Mouse (Mus musculus): ENCODE results near the gene Cby1. TPM values are rescaled to one million over a fixed set of nuclear protein-coding genes. Genes with fewer than 3 reads are reported as not detected.

The Cby1 gene
- 2.9 TPM for polyA plus RNA-seq (2017; shearing (Covaris generic))

DNA sequence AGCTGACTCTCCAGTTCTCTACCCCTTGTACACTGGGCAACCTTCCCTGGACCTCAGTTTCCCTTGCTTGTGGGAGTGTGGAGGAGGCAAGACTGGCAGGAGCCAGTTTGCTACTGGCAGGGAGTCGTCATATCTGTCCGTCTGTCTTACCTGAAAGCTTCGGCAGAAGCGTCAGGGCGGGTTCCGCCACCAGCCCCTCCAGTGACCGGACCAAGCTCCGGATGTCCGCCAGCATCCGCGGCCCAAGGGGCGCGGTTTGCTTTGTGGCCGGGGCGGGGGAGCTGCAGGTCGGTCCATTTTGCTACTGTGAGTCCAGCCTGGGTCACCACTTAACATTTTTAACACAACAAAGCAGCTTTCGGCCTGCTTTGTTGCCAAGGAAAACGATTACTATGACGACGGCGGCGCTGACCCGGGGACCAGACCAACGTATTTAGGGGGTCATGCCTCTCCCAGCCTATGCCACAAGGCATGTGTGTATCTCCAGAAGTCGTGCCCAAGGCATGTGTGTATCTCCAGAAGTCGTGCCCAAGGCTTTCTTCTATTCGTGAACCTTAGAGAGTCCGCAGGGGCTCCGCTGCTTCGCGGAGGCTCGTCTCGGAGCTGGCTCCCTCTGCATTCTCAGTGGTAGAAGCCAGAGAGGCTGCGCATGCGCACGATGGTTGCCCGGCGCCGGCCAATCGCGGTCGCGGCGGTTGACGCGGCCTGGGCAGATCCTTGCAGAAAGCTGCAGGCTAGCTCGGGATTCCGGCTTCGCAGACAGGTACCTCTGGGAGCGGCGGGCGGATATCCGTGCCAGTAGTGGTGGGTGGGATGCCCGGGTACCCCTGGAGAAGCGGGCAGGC lies at the start of gene Cby1, which contains the start of gene Fam227a:
TSS of gene Cby1 (plus strand) at position 669 of the 845 bp plus-strand sequence.
TSS of gene Fam227a (minus strand) at position 426 of the 845 bp plus-strand sequence.

DNA sequence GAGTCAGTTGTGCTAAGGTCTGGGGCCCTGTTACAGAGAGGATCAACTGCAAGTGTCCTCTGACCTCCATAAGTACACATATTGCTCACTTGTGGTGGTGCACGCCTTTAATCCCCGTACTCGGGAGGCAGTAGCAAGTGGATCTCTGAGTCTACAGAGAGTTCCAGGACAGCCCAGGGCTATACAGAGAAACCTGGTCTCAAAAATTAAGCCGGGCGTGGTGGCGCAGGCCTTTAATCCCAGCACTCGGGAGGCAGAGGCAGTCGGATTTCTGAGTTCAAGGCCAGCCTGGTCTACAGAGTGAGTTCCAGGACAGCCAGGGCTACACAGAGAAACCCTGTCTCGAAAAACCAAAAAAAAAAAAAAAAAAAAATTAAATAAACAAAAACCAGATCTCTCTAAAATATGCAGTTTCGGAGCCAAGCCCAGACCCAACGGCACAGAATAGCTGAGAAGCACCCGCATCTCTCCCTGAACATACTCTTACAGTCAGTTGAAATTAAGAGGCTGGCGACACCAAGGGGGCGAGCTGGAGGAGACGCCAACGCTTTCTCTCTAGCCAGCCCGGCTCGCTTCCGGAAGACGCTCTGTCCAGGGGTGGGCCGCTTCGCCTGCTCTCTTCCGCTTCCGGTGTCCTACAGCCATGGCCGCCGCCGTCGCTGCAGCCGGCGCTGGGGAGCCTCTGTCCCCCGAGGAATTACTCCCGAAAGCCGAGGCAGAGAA lies 11.4 kb downstream of the Cby1 start, which contains the start of gene Tomm22:
TSS of gene Tomm22 (plus strand) at position 613 of the 723 bp plus-strand sequence.

DNA sequence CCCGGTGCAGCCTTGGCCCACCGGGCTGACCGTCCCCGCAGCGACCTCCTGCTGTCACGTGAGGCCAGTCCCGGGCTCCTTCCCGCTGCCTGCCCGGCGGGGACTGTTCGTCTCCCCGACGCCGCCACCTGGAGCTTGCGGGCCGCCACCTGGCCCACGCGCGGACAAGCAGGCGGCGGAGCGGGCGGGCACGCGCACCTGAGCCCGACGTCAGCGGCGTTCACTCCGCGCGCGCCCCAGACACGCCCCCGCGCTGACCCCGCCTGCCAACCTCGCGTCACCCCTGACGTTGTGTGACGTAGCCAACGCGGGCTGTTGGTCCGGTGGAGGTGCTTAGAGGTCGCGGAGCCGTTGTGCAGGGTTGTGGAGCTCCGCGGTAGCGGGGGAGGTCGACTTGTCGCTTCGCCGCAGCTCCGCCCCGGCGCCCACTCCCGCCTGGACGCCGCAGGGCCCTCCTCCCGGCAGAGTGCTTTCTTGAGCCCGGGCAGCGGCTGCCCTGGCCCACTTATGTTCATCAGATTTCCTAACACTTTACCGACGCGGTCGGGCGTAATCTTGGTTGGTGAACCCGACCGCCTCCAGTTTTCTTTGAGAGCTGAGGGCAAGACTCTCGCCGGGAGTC lies 28.8 kb downstream of the Cby1 start, which contains the start of gene Josd1:
TSS of gene Josd1 (minus strand) at position 274 of the 622 bp plus-strand sequence.

DNA sequence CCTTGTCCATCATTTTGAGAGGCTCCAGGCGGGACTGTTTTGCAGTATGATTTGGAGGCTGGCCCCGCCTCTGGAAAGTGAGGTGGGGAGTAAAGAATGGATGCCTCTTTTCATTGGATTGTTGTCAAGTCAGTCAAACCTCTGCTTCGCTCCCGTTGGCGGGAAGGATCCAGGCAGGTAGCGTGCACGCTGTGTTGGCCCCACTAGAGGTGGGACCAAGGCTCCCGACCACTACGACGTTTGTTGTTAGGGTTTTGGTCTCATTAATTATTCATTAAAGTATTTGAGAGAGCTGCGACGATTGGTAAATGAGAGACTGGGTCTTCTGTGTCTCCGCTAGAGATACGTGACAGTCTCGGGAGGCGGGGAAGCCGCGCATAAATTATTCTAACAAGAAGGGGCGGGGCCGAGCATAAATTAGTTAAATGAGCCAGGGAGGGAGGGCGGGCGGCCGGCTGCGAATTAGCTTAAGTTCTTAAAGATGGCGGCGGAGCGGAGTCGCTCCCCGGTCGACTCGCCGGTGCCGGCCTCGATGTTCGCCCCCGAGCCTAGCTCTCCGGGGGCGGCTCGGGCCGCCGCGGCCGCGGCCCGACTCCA lies 31.5 kb downstream of the Cby1 start, which contains the start of gene Gtpbp1:
TSS of gene Gtpbp1 (plus strand) at position 420 of the 597 bp plus-strand sequence.

Other genes with a start within 250 kb of the Cby1 start
- 102 TPM for gene Csnk1e, start 203.6 kb upstream of the Cby1 start, polyA plus RNA-seq (2017; shearing (Covaris generic))
- 0.46 TPM for gene Kcnj4, start 154.0 kb upstream of the Cby1 start, polyA plus RNA-seq (2017; shearing (Covaris generic))
- gene Kdelr3, start 142.8 kb upstream of the Cby1 start, polyA plus RNA-seq (2017; shearing (Covaris generic)) = not detected
- gene Ddx17, start 112.5 kb upstream of the Cby1 start, polyA plus RNA-seq (2017; shearing (Covaris generic)) = 17.0 TPM
- gene Dmc1, start 54.1 kb upstream of the Cby1 start, polyA plus RNA-seq (2017; shearing (Covaris generic)) = not detected
- 0.88 TPM for gene Fam227a, start 243 bp upstream of the Cby1 start, polyA plus RNA-seq (2017; shearing (Covaris generic))
- gene Tomm22, start 11.7 kb downstream of the Cby1 start, polyA plus RNA-seq (2017; shearing (Covaris generic)) = 156 TPM
- 49.7 TPM for gene Josd1, start 28.7 kb downstream of the Cby1 start, polyA plus RNA-seq (2017; shearing (Covaris generic))
- gene Gtpbp1, start 31.6 kb downstream of the Cby1 start, polyA plus RNA-seq (2017; shearing (Covaris generic)) = 115 TPM
- gene Sun2, start 83.3 kb downstream of the Cby1 start, polyA plus RNA-seq (2017; shearing (Covaris generic)) = 43.2 TPM
- gene Dnal4, start 118.7 kb downstream of the Cby1 start, polyA plus RNA-seq (2017; shearing (Covaris generic)) = 4.6 TPM
- gene Nptxr, start 145.6 kb downstream of the Cby1 start, polyA plus RNA-seq (2017; shearing (Covaris generic)) = 0.57 TPM
- gene Npcd, start 175.0 kb downstream of the Cby1 start, polyA plus RNA-seq (2017; shearing (Covaris generic)) = not detected
- 11.1 TPM for gene Cbx6, start 175.5 kb downstream of the Cby1 start, polyA plus RNA-seq (2017; shearing (Covaris generic))
- 210 TPM for gene Apobec3, start 232.5 kb downstream of the Cby1 start, polyA plus RNA-seq (2017; shearing (Covaris generic))